Mouse (Mus musculus): ENCODE results near the gene Cfap20.

Gene Cfap20

DNA sequence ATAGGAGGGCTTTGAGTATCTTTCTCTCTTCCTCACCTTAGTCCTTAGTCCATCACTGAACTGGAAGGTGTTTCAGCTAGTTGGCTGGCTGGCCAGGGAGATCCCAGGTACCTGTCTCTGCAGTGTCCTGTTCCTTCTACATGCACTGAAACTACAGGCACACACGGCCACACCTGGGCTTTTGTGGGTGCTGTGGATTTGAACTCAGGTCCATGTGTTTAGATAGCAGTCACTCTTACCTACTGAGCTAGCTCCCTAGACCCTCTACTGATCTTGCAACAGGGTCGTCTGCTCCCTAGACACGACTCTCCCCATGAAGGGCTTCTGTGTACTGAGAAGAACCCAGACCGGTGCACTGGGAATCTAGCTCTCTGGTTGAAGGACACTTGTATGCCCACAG is 57.6 kb downstream of the Cfap20 start:
- in situ Hi-C loops (cut with MboI; ENCODE audit: unreplicated experiment in 2 of 2): no loop called here

DNA sequence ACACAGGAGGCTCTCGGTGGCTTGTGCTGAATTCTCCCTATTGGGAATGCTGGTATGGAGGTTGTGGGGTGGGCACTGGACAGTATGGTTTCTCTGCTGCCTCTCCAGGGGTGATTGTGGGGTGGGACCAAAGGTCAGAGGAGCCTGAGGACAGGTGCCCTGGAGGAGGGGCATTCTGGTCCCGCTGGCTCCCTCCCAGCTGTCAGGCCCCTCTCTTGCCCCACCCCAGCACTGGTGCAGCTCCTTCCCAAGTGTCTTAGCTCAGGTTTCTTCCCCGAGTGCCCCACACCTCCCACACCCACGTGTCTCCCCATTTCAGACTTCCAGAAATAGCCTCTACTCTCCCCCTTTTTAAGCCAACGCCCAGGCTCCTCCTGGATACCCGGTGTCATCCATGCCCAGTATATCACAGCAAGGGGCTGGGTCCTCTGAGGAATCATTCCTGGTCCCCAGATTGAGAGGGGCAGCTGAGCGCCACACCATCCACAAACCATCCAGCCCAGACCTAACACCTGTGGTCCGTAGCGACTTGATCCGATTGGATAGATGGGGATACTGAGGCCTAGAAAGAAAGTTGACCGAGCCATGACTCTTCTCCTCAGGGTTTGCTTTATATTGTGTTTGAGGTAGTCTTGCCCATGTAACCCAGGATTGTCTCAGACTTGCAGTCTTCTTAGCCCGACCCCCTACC is 58.2 kb downstream of the Cfap20 start:
- in situ Hi-C loops (cut with MboI; ENCODE audit: unreplicated experiment in 2 of 2): no loop called here

DNA sequence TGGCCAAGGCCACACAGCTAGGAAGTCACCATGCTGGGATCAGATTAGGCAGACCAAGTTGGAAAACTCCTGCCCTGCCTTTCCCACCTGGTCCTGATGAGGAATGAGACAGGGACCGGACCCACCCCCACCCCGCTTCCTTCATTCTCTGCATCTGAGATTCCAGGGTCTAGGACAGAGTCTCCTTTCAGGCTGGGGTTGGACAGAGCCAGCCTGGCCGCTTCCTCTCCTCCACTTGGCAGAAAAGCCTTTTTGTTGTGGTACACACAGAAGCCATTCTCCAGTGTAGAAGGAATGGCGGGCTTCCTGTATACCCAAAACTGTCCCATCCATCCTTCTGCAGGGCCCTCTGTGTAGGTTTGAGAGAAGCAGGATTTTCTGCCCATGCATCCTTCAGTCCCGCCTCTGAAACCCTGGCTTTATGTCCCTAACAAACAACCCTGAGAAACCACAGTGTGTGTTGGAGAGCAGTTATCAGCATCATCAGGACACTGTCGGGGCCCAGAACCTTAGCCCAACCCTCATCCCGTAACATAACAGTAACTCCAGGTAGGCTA is 59.2 kb downstream of the Cfap20 start:
- in situ Hi-C loops (cut with MboI; ENCODE audit: unreplicated experiment in 2 of 2): no loop called here

GRCm38 (mm10) chr8:95374429-95374828 is 60.2 kb downstream of the Cfap20 start:
- in situ Hi-C loops (cut with MboI; ENCODE audit: unreplicated experiment in 2 of 2): no loop called here

GRCm38 (mm10) chr8:95373389-95374002 is 61.2 kb downstream of the Cfap20 start:
- in situ Hi-C loops (cut with MboI; ENCODE audit: unreplicated experiment in 2 of 2): no loop called here

Measured in v-Abl transformed pro-B cells (cell line).